Mouse (Mus musculus) heart, postnatal 0 days (tissue): ENCODE results near the gene Alg9.

ENCODE experiments used
- CTCF ChIP-seq: IDR thresholded peaks from 2 replicates; pipeline ENCODE4 v1.5.1; 2016; ENCODE audit warnings: antibody characterized with exemption, control low read depth, low read depth
- EP300 ChIP-seq: IDR thresholded peaks from 2 replicates; pipeline ENCODE4 v1.6.1; 2016; ENCODE audit warnings: antibody characterized with exemption, low read depth

DNA sequence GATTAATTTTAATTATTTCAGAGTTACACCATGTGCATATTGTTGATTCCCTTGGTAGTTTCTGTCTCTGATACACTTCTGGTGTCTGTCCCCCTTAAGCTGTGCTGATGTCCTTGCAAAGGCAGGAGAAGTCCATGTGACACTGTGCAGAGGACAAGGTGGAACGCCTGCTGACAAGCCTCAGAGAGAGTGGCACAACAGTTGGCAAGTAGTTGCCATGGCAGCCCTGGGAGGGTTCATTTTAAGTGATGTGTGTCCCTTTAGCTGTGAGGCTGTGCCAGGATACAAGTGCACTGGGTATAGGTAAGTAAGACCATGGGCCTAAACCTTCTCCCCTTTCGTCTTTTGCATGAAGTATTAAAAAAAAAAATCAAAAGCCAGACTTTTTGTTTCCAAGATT is 4.8 kb upstream of the Alg9 start:
- TF ChIP-seq CTCF (no peak), EP300 (no peak)
